Mouse (Mus musculus) limb, embryonic 14.5 days (tissue): ENCODE results near the gene Slc25a23. TPM values are rescaled to one million over a fixed set of nuclear protein-coding genes. Genes with fewer than 3 reads are reported as not detected.
A peak's percentile ranks its signal among the peaks of the same experiment; 100 is the strongest.

ENCODE experiments used
- ATAC-seq: fragments of 200-750 bp; cut with Nextera tagmentation; 2 replicates; pipeline ENCODE4 v1.8.0; 2017; ENCODE audit warnings: low read depth, moderate number of reproducible peaks, moderate TSS enrichment; ENCODE audit not compliant: low FRiP score
- DNase-seq: peaks from one replicate; pipeline ENCODE4 v3.0.0-alpha.2; 2015; ENCODE audit warnings: low spot score
- H3K27ac ChIP-seq: fragments of 300-500 bp; sonication (generic); replicated peaks from 2 replicates; pipeline ENCODE4 v1.5.1; 2014; ENCODE audit warnings: low read depth, mild to moderate bottlenecking, low read length, moderate library complexity, mixed read lengths
- H3K27me3 ChIP-seq: fragments of 300-500 bp; sonication (generic); 2 replicates; pipeline ENCODE4 v1.6.1; 2014; ENCODE audit warnings: low read length, mixed read lengths; ENCODE audit not compliant: control insufficient read depth, insufficient read depth
- H3K36me3 ChIP-seq: fragments of 300-500 bp; sonication (generic); 2 replicates; pipeline ENCODE4 v1.6.1; 2014; ENCODE audit warnings: mild to moderate bottlenecking, low read length, moderate library complexity, mixed read lengths; ENCODE audit not compliant: control insufficient read depth, insufficient read depth
- H3K4me1 ChIP-seq: fragments of 300-500 bp; sonication (generic); 2 replicates; pipeline ENCODE4 v1.6.1; 2014; ENCODE audit warnings: antibody characterized with exemption, low read length, mixed read lengths; ENCODE audit not compliant: control insufficient read depth, insufficient read depth
- H3K4me2 ChIP-seq: fragments of 300-500 bp; sonication (generic); replicated peaks from 2 replicates; pipeline ENCODE4 v1.6.1; 2014; ENCODE audit warnings: low read depth, mild to moderate bottlenecking, low read length, moderate library complexity; ENCODE audit not compliant: severe bottlenecking
- H3K4me3 ChIP-seq: fragments of 300-500 bp; sonication (generic); replicated peaks from 2 replicates; pipeline ENCODE4 v1.5.1; 2014; ENCODE audit warnings: low read length
- H3K9ac ChIP-seq: fragments of 300-500 bp; sonication (generic); 2 replicates; pipeline ENCODE4 v1.6.1; 2014; ENCODE audit warnings: mild to moderate bottlenecking, low read depth, low read length, moderate library complexity; ENCODE audit not compliant: severe bottlenecking
- H3K9me3 ChIP-seq: fragments of 300-500 bp; sonication (generic); 2 replicates; pipeline ENCODE4 v1.6.1; 2016; ENCODE audit warnings: low read length; ENCODE audit not compliant: control insufficient read depth
- POLR2A ChIP-seq: fragments of 200-500 bp; IDR thresholded peaks from 2 replicates; pipeline ENCODE4 v1.8.0; 2012; ENCODE audit warnings: inconsistent platforms, mild to moderate bottlenecking, moderate library complexity, borderline replicate concordance; ENCODE audit not compliant: insufficient read depth, insufficient read length; ENCODE audit errors: extremely low read depth
- WGBS: fragments of 180-500 bp; shearing (Covaris S2); extraction: QIAGEN DNeasy Blood & Tissue Kit; methylation state at CpG from one replicate; pipeline ENCODE4 v1.1.7; 2014; 5-methylcytosine and 5-hydroxymethylcytosine counted together
- polyA plus RNA-seq, 2 experiments: library from polyadenylated mRNA; depleted of rRNA in 1 of 2; stranded (reverse) in 1 of 2; unstranded in 1 of 2; fragments of >200 nt; fragmentation: Nextera tagmentation in 1 of 2; extraction: Ambion mirVana in 1 of 2; gene quantifications; 2 replicates each; pipeline versions ENCODE4 v1.2.1 to v1.2.3; 2012 to 2014

Gene Slc25a23
- polyA plus RNA-seq, 2 experiments = 5.7 to 26.3 TPM

GRCm38 (mm10) chr17:57096623-57096920 lies 36.9 kb upstream of the Slc25a23 start:
- TF ChIP-seq POLR2A = no peak
- under 1% methylated on average over 11 of the region's 11 CpGs for WGBS

GRCm38 (mm10) chr17:57095855-57096622 lies 36.4 kb upstream of the Slc25a23 start:
- no peaks in the 10 kb centered on the region for H3K36me3 ChIP-seq
- no peaks in the 10 kb centered on the region for H3K27me3 ChIP-seq
- no peak for TF ChIP-seq POLR2A
- H3K9ac ChIP-seq = no peak overlapping the region
- H3K4me2 ChIP-seq = peak overlapping the region; percentile 47
- H3K27ac ChIP-seq = no peak overlapping the region
- H3K4me3 ChIP-seq = peak overlapping the region; percentile 21
- peak; percentile 69 for DNase-seq
- no peaks in the 10 kb centered on the region for H3K4me1 ChIP-seq
- 2% methylated on average over 16 of the region's 19 CpGs for WGBS
- peak; percentile 89 for ATAC-seq
- H3K9me3 ChIP-seq = no peaks in the 10 kb centered on the region

More at GRCm38 (mm10) chr17:57096623-57096920, 36.9 kb upstream of the Slc25a23 start:
- Histone ChIP-seq H3K4me1 (no peaks in the 10 kb centered on the region), H3K4me3 (peak overlapping the region; percentile 21), H3K4me2 (peak overlapping the region; percentile 47), H3K9ac (no peak overlapping the region), H3K27me3 (no peaks in the 10 kb centered on the region), H3K27ac (no peak overlapping the region), H3K36me3 (no peaks in the 10 kb centered on the region), H3K9me3 (no peaks in the 10 kb centered on the region)
- peak; percentile 82 for ATAC-seq
- peak; percentile 62 for DNase-seq

GRCm38 (mm10) chr17:57094222-57094621 lies 34.6 kb upstream of the Slc25a23 start:
- no peak for TF ChIP-seq POLR2A
- WGBS = 98% methylated on average over 3 of the region's 3 CpGs

GRCm38 (mm10) chr17:57087049-57087832 lies 27.6 kb upstream of the Slc25a23 start, which contains the start of gene Tubb4a:
TSS of gene Tubb4a (minus strand) at chr17:57087782.
- under 1% methylated on average over 31 of the region's 31 CpGs for WGBS
- no peaks in the 10 kb centered on the region for H3K9me3 ChIP-seq
- peak; percentile 22 for DNase-seq
- ATAC-seq = peak; percentile 79
- peaks cover 16% of the 10 kb centered on the region; the same call in 1 of the 2 replicates for H3K27me3 ChIP-seq
- no peaks in the 10 kb centered on the region for H3K36me3 ChIP-seq
- H3K4me2 ChIP-seq = peak within 1 kb of the TSS; percentile 51
- peaks cover 6% of the 10 kb centered on the region; the same call in 1 of the 2 replicates for H3K4me1 ChIP-seq
- H3K4me3 ChIP-seq = peak within 1 kb of the TSS; percentile 34
- no peak for TF ChIP-seq POLR2A
- no peak within 1 kb of the TSS for H3K27ac ChIP-seq
- peak within 1 kb of the TSS; percentile 52 for H3K9ac ChIP-seq

More at GRCm38 (mm10) chr17:57094222-57094621, 34.6 kb upstream of the Slc25a23 start:
- Histone ChIP-seq H3K4me2 (no peak overlapping the region), H3K27ac (no peak overlapping the region), H3K9me3 (no peaks in the 10 kb centered on the region), H3K9ac (no peak overlapping the region), H3K4me3 (no peak overlapping the region), H3K4me1 (no peaks in the 10 kb centered on the region), H3K36me3 (no peaks in the 10 kb centered on the region), H3K27me3 (no peaks in the 10 kb centered on the region)
- ATAC-seq (no peak), DNase-seq (no peak)

GRCm38 (mm10) chr17:57085970-57086757 lies 26.5 kb upstream of the Slc25a23 start:
- Histone ChIP-seq H3K4me3 (no peak overlapping the region), H3K36me3 (peaks cover 3% of the 10 kb centered on the region; the same call in 1 of the 2 replicates), H3K4me1 (peaks cover 6% of the 10 kb centered on the region; the same call in 1 of the 2 replicates), H3K27me3 (peaks cover 16% of the 10 kb centered on the region; the same call in 1 of the 2 replicates), H3K4me2 (no peak overlapping the region), H3K9me3 (no peaks in the 10 kb centered on the region), H3K27ac (no peak overlapping the region), H3K9ac (no peak overlapping the region)
- DNase-seq = no peak
- WGBS = 85% methylated on average over 11 of the region's 11 CpGs
- TF ChIP-seq POLR2A = no peak
- ATAC-seq = no peak
